Mouse (Mus musculus): ENCODE results near the gene Ndfip2. TPM values are rescaled to one million over a fixed set of nuclear protein-coding genes. Genes with fewer than 3 reads are reported as not detected.

Ndfip2 gene
- total and polyA plus RNA-seq, 2 experiments from 2014 or later: 39.2 to 67.7 TPM

DNA sequence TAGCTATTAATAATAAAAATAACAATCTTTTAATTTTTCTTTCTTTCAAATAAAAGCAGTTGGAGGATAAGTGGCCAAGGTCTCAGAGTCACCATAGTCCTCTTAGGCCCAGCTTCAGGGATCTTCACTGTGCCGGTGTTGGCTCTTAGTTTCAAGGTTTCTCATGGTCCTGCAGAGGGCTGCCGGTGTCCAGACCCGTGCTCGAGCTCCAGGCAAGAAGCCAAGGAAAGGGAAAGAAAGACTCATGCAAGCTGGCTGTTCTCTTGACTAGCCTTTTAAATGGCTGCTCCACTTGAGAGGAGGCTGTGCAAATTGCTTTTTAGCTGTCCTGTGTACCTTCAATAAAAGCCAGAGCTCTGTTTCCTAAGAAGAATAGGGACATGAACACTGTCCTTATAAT lies 21.8 kb upstream of the Ndfip2 start:
- no peaks in the 10 kb centered on the region for H3K36me3 ChIP-seq (replicated peaks; ENCODE audit: control insufficient read depth, insufficient read depth, low read length)
- no peak overlapping the region for H3K27ac ChIP-seq (ENCODE audit: low read depth)
- no peak overlapping the region for H3K4me3 ChIP-seq (ENCODE audit: low read depth, low read length)
- H3K27me3 ChIP-seq (ENCODE audit: control insufficient read depth, insufficient read depth, low read length): no peaks in the 10 kb centered on the region
- no peaks in the 10 kb centered on the region for H3K4me1 ChIP-seq (ENCODE audit: control insufficient read depth, insufficient read depth)
- ATAC-seq (ENCODE audit: insufficient read depth, low read depth) (no peak), DNase-seq (ENCODE audit: low spot score) (no peak)
- WGBS: 27% methylated on average over 4 of the region's 4 CpGs
- H3K9me3 ChIP-seq (replicated peaks; ENCODE audit: control insufficient read depth, low read length): no peaks in the 10 kb centered on the region
- TF ChIP-seq CTCF (IDR thresholded peaks at IDR 0.05; ENCODE audit: low read depth): no peak
- TF ChIP-seq EP300 (IDR thresholded peaks at IDR 0.05; ENCODE audit: low read depth): no peak
- H3K4me2 ChIP-seq (ENCODE audit: low read depth, low read length): no peak overlapping the region
- no peak overlapping the region for H3K9ac ChIP-seq (replicated peaks; ENCODE audit: low read depth, low read length)

DNA sequence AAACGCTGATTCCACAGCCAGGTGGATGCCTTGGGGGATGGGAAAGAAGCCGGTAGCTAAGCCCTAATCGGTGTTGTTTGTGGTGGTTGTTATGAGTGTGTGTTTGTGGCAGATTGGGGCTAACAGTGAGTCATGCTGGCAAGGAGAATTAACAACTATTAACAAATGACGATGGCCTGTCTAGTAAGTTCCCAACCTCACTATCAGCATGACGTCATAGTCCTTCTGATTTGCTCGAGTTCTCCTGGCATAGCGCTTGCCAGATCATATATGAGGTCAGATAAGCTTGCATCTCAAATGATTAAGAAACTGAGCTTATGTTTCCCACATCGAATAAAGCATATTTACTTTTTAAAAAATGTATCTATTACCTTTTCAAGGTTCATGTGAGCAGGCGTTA lies 20.6 kb upstream of the Ndfip2 start:
- DNase-seq (ENCODE audit: low spot score): no peak
- ATAC-seq (ENCODE audit: insufficient read depth, low read depth): no peak
- 55% methylated on average over 9 of the region's 9 CpGs for WGBS
- H3K4me2 ChIP-seq (ENCODE audit: low read depth, low read length): no peak overlapping the region
- H3K9me3 ChIP-seq (replicated peaks; ENCODE audit: control insufficient read depth, low read length): no peaks in the 10 kb centered on the region
- no peaks in the 10 kb centered on the region for H3K27me3 ChIP-seq (ENCODE audit: control insufficient read depth, insufficient read depth, low read length)
- no peaks in the 10 kb centered on the region for H3K36me3 ChIP-seq (replicated peaks; ENCODE audit: control insufficient read depth, insufficient read depth, low read length)
- H3K9ac ChIP-seq (replicated peaks; ENCODE audit: low read depth, low read length): no peak overlapping the region
- no peak overlapping the region for H3K27ac ChIP-seq (ENCODE audit: low read depth)
- H3K4me3 ChIP-seq (ENCODE audit: low read depth, low read length): no peak overlapping the region
- no peaks in the 10 kb centered on the region for H3K4me1 ChIP-seq (ENCODE audit: control insufficient read depth, insufficient read depth)
- TF ChIP-seq EP300 (IDR thresholded peaks at IDR 0.05; ENCODE audit: low read depth): no peak

DNA sequence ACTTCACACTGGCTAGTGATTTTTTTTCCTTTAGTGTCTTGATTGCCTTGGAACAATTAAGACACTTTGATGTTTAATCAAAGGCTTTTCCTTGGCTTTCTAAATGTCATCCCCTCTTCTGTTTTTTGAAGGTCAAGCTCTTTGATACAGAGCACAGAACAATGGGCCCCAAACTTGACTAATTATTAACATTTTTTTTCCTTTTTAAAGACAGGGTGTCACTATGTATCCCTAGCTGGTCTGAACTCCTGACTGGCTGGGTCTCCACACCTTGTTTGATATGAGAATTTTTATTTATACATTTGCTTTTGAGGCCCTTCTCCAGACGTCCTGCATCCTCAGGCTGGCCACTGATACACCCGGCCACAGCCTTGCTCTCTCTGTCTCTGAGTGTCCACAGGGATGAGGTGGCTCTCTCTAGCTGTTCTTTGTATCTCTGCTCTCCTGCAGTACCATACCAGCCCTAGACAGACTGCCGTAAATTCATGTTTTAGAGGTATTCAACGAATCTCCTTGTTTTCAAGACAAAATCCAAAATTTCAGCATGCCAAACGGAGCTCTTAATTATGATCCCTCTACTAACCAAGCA lies 19.8 kb upstream of the Ndfip2 start:
- H3K36me3 ChIP-seq (replicated peaks; ENCODE audit: control insufficient read depth, insufficient read depth, low read length): no peaks in the 10 kb centered on the region
- WGBS: 63% methylated on average over 5 of the region's 5 CpGs
- no peak overlapping the region for H3K9ac ChIP-seq (replicated peaks; ENCODE audit: low read depth, low read length)
- no peak overlapping the region for H3K4me3 ChIP-seq (ENCODE audit: low read depth, low read length)
- no peak overlapping the region for H3K27ac ChIP-seq (ENCODE audit: low read depth)
- DNase-seq (ENCODE audit: low spot score): no peak
- no peak for ATAC-seq (ENCODE audit: insufficient read depth, low read depth)
- TF ChIP-seq CTCF (IDR thresholded peaks at IDR 0.05; ENCODE audit: low read depth): no peak
- TF ChIP-seq EP300 (IDR thresholded peaks at IDR 0.05; ENCODE audit: low read depth): no peak
- H3K27me3 ChIP-seq (ENCODE audit: control insufficient read depth, insufficient read depth, low read length): no peaks in the 10 kb centered on the region
- H3K4me2 ChIP-seq (ENCODE audit: low read depth, low read length): no peak overlapping the region
- no peaks in the 10 kb centered on the region for H3K9me3 ChIP-seq (replicated peaks; ENCODE audit: control insufficient read depth, low read length)
- H3K4me1 ChIP-seq (ENCODE audit: control insufficient read depth, insufficient read depth): no peaks in the 10 kb centered on the region

DNA sequence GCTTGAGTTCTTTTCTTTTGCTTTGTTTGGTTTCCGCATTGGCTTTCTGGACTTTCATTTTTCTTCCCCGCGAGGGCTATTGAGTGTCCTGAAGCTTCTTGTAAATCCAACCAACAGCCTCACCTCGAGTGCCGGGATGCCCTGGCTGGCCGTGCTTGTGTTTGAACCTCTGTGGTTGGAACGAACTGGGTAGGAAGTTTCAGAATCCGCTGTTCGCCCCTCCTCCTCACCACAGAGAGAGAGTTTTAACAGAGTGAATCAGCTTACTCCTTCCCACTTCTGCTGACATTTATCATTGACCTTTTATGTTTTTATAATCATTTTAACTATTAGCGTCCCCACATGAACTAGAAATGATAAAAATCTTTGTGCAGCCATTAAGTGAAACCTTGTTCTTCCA lies 18.3 kb upstream of the Ndfip2 start:
- Histone ChIP-seq H3K4me2 (ENCODE audit: low read depth, low read length) (no peak overlapping the region), H3K9me3 (replicated peaks; ENCODE audit: control insufficient read depth, low read length) (no peaks in the 10 kb centered on the region), H3K4me3 (ENCODE audit: low read depth, low read length) (no peak overlapping the region), H3K27me3 (ENCODE audit: control insufficient read depth, insufficient read depth, low read length) (no peaks in the 10 kb centered on the region), H3K27ac (ENCODE audit: low read depth) (no peak overlapping the region), H3K9ac (replicated peaks; ENCODE audit: low read depth, low read length) (no peak overlapping the region), H3K36me3 (replicated peaks; ENCODE audit: control insufficient read depth, insufficient read depth, low read length) (no peaks in the 10 kb centered on the region), H3K4me1 (ENCODE audit: control insufficient read depth, insufficient read depth) (no peaks in the 10 kb centered on the region)
- DNase-seq (ENCODE audit: low spot score): no peak
- no peak for TF ChIP-seq CTCF (IDR thresholded peaks at IDR 0.05; ENCODE audit: low read depth)
- TF ChIP-seq EP300 (IDR thresholded peaks at IDR 0.05; ENCODE audit: low read depth): no peak
- no peak for ATAC-seq (ENCODE audit: insufficient read depth, low read depth)
- 75% methylated on average over 10 of the region's 10 CpGs for WGBS

DNA sequence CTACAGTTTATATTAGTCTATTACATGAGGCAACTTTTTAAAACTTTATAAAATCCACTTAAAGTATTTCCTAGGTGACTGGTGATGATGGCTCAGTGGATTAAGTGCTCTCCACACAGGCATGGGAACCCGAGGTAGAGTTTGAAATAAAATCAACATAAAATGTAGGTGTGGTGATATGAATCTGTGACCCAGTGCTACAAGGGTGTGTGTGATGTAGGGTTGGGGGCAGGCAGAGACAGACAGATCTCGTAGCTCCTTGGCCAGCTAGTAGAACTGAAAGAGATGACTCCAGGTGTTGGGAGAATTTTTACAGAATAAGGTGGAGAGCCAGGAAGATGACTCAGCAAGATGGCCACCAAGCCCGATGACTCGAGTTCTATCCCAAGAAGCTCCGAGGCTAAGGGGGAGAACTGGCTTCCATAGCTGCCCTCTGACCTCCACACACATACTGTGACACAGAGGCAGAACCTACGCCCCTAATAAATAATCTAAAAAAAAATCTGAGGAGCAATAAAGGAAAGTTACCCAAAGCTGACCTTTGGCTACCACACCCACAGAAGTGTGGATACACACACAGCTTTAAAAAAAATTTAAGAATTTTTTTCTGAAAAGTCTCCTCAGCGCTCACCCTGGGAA lies 14.4 kb upstream of the Ndfip2 start:
- no peak for ATAC-seq (ENCODE audit: insufficient read depth, low read depth)
- Histone ChIP-seq H3K27me3 (ENCODE audit: control insufficient read depth, insufficient read depth, low read length) (no peaks in the 10 kb centered on the region), H3K9me3 (replicated peaks; ENCODE audit: control insufficient read depth, low read length) (no peaks in the 10 kb centered on the region), H3K9ac (replicated peaks; ENCODE audit: low read depth, low read length) (no peak overlapping the region), H3K4me2 (ENCODE audit: low read depth, low read length) (no peak overlapping the region), H3K4me1 (ENCODE audit: control insufficient read depth, insufficient read depth) (no peaks in the 10 kb centered on the region), H3K4me3 (ENCODE audit: low read depth, low read length) (no peak overlapping the region), H3K27ac (ENCODE audit: low read depth) (no peak overlapping the region), H3K36me3 (replicated peaks; ENCODE audit: control insufficient read depth, insufficient read depth, low read length) (no peaks in the 10 kb centered on the region)
- no peak for DNase-seq (ENCODE audit: low spot score)
- TF ChIP-seq CTCF (IDR thresholded peaks at IDR 0.05; ENCODE audit: low read depth): no peak
- no peak for TF ChIP-seq EP300 (IDR thresholded peaks at IDR 0.05; ENCODE audit: low read depth)
- 81% methylated on average over 7 of the region's 7 CpGs for WGBS

DNA sequence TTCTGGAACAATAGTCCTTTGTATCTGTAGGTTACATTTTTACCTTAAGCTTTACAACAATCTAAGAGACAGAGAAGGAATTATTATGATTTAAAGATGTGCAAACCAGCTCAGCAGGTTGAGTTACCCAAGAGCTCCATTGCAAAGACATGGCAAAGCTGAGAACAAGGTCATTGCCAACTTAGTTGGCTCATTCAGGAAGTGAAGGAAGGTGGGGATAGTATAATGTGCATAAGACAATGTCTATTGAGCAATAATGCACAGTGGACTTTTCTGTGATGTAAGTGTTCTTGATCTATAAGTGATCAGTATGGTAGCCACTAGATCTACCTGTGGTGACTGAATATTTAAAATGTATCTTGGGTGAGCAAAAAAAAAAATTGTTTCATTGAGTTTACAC lies 7.3 kb upstream of the Ndfip2 start:
- H3K27me3 ChIP-seq (ENCODE audit: control insufficient read depth, insufficient read depth, low read length): no peaks in the 10 kb centered on the region
- no peak overlapping the region for H3K9ac ChIP-seq (replicated peaks; ENCODE audit: low read depth, low read length)
- H3K4me3 ChIP-seq (ENCODE audit: low read depth, low read length): no peak overlapping the region
- H3K27ac ChIP-seq (ENCODE audit: low read depth): no peak overlapping the region
- H3K4me1 ChIP-seq (ENCODE audit: control insufficient read depth, insufficient read depth): no peaks in the 10 kb centered on the region
- TF ChIP-seq CTCF (IDR thresholded peaks at IDR 0.05; ENCODE audit: low read depth) (no peak), EP300 (IDR thresholded peaks at IDR 0.05; ENCODE audit: low read depth) (no peak)
- ATAC-seq (ENCODE audit: insufficient read depth, low read depth) (no peak), DNase-seq (ENCODE audit: low spot score) (no peak)
- no peaks in the 10 kb centered on the region for H3K9me3 ChIP-seq (replicated peaks; ENCODE audit: control insufficient read depth, low read length)
- H3K36me3 ChIP-seq (replicated peaks; ENCODE audit: control insufficient read depth, insufficient read depth, low read length): no peaks in the 10 kb centered on the region
- no peak overlapping the region for H3K4me2 ChIP-seq (ENCODE audit: low read depth, low read length)

All from heart, postnatal 0 days (tissue).